Mouse (Mus musculus) stomach, embryonic 16.5 days (tissue): Measurements from ENCODE around the gene Fat3. TPM values are rescaled to one million over a fixed set of nuclear protein-coding genes. Genes with fewer than 3 reads are reported as not detected.

Experiments used
- ATAC-seq: fragments of 200-750 bp; cut with Nextera tagmentation; 2 replicates; pipeline ENCODE4 v1.8.0; 2017; ENCODE audit warnings: moderate number of reproducible peaks, moderate TSS enrichment; ENCODE audit not compliant: insufficient read depth, low FRiP score
- H3K27ac ChIP-seq: fragments of 300-500 bp; sonication (generic); 2 replicates; pipeline ENCODE4 v1.5.1; 2014; ENCODE audit warnings: low read length
- H3K27me3 ChIP-seq: fragments of 300-500 bp; sonication (generic); 2 replicates; pipeline ENCODE4 v1.6.1; 2014; ENCODE audit warnings: low read length, control low read depth, mixed read lengths; ENCODE audit not compliant: control insufficient read depth, insufficient read depth
- H3K36me3 ChIP-seq: fragments of 300-500 bp; sonication (generic); 2 replicates; pipeline ENCODE4 v1.6.1; 2014; ENCODE audit warnings: low read length; ENCODE audit not compliant: control insufficient read depth, insufficient read depth
- H3K4me1 ChIP-seq: fragments of 300-500 bp; sonication (generic); 2 replicates; pipeline ENCODE4 v1.6.1; 2014; ENCODE audit warnings: low read length, control low read depth, mixed read lengths; ENCODE audit not compliant: control insufficient read depth, insufficient read depth
- H3K4me2 ChIP-seq: fragments of 300-500 bp; sonication (generic); 2 replicates; pipeline ENCODE4 v1.6.1; 2014; ENCODE audit warnings: low read depth, low read length, mixed read lengths
- H3K4me3 ChIP-seq: fragments of 300-500 bp; sonication (generic); replicated peaks from 2 replicates; pipeline ENCODE4 v1.5.1; 2014; ENCODE audit warnings: mild to moderate bottlenecking, low read length
- H3K9ac ChIP-seq: fragments of 300-500 bp; sonication (generic); 2 replicates; pipeline ENCODE4 v1.6.1; 2014; ENCODE audit warnings: low read length
- H3K9me3 ChIP-seq: fragments of 300-500 bp; sonication (generic); replicated peaks from 2 replicates; pipeline ENCODE4 v1.6.1; 2016; ENCODE audit warnings: low read length, control low read depth; ENCODE audit not compliant: control insufficient read depth
- WGBS: fragments of 180-500 bp; shearing (Covaris S2); extraction: QIAGEN DNeasy Blood & Tissue Kit; methylation state at CpG from one replicate; pipeline ENCODE4 v1.1.7; 2014; 5-methylcytosine and 5-hydroxymethylcytosine counted together
- polyA plus RNA-seq: library from polyadenylated mRNA; unstranded; fragments of >200 nt; fragmentation: Nextera tagmentation; extraction: Ambion mirVana; gene quantifications from 2 replicates; pipeline ENCODE4 v1.2.1, GENCODE M21; 2015

The Fat3 gene
- polyA plus RNA-seq, 1 experiment from 2014 or later, result 1.2 TPM

DNA sequence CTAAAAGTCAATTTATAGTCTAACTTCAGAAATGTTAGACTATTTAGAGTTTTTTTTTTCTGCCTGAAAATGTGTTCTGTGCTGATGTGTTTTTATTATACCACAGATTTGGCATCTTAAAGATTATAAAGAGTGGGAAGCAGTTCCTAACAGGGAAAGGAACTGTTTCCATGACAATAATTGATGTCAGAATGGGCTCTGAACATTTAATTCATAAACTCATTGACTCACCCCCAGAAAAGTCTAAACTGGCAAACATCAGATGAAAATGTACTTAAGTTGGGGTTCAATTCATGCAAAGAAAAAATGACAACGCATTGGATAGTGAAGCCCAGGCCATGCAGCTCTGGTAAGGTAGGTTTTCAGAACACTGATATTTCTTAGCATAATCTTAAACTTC lies 193.3 kb downstream of the Fat3 start:
- no peaks in the 10 kb centered on the region for H3K9me3 ChIP-seq
- H3K27ac ChIP-seq, result no peak overlapping the region
- WGBS, result 93% methylated on average over 1 of the region's 1 CpGs
- no peak overlapping the region for H3K4me2 ChIP-seq
- no peak overlapping the region for H3K4me3 ChIP-seq
- no peaks in the 10 kb centered on the region for H3K4me1 ChIP-seq
- ATAC-seq, result no peak
- H3K9ac ChIP-seq, result no peak overlapping the region
- no peaks in the 10 kb centered on the region for H3K27me3 ChIP-seq
- H3K36me3 ChIP-seq, result no peaks in the 10 kb centered on the region

- Histone ChIP-seq H3K4me3 (no peak overlapping the region), H3K9me3 (no peaks in the 10 kb centered on the region), H3K27ac (no peak overlapping the region), H3K4me2 (no peak overlapping the region), H3K9ac (no peak overlapping the region), H3K36me3 (no peaks in the 10 kb centered on the region), H3K4me1 (no peaks in the 10 kb centered on the region), H3K27me3 (no peaks in the 10 kb centered on the region)
- ATAC-seq, result no peak
Observed at GRCm38 (mm10) chr9:16306222-16306621, 194.9 kb downstream of the Fat3 start.

- H3K36me3 ChIP-seq, result no peaks in the 10 kb centered on the region
- H3K9me3 ChIP-seq, result no peaks in the 10 kb centered on the region
- H3K27me3 ChIP-seq, result no peaks in the 10 kb centered on the region
- WGBS, result 72% methylated on average over 2 of the region's 2 CpGs
- H3K9ac ChIP-seq, result no peak overlapping the region
- no peak overlapping the region for H3K4me3 ChIP-seq
- no peak overlapping the region for H3K4me2 ChIP-seq
- no peak for ATAC-seq
- no peaks in the 10 kb centered on the region for H3K4me1 ChIP-seq
- peak overlapping the region; percentile 17; the same call in 1 of the 2 replicates for H3K27ac ChIP-seq
Observed at GRCm38 (mm10) chr9:16305396-16306086, 195.5 kb downstream of the Fat3 start.

GRCm38 (mm10) chr9:16304949-16305348 lies 196.1 kb downstream of the Fat3 start:
- Histone ChIP-seq H3K36me3 (no peaks in the 10 kb centered on the region), H3K4me3 (no peak overlapping the region), H3K4me1 (no peaks in the 10 kb centered on the region), H3K27ac (no peak overlapping the region), H3K9me3 (no peaks in the 10 kb centered on the region), H3K9ac (no peak overlapping the region), H3K27me3 (no peaks in the 10 kb centered on the region), H3K4me2 (no peak overlapping the region)
- WGBS, result 80% methylated on average over 2 of the region's 2 CpGs
- ATAC-seq, result no peak

GRCm38 (mm10) chr9:16302484-16302883 lies 198.6 kb downstream of the Fat3 start:
- H3K4me3 ChIP-seq, result no peak overlapping the region
- no peak overlapping the region for H3K27ac ChIP-seq
- WGBS, result 47% methylated on average over 3 of the region's 3 CpGs
- no peaks in the 10 kb centered on the region for H3K9me3 ChIP-seq
- ATAC-seq, result no peak
- H3K36me3 ChIP-seq, result no peaks in the 10 kb centered on the region
- H3K9ac ChIP-seq, result no peak overlapping the region
- no peaks in the 10 kb centered on the region for H3K4me1 ChIP-seq
- H3K4me2 ChIP-seq, result no peak overlapping the region
- H3K27me3 ChIP-seq, result no peaks in the 10 kb centered on the region

GRCm38 (mm10) chr9:16297935-16298334 lies 203.2 kb downstream of the Fat3 start:
- H3K4me3 ChIP-seq, result no peak overlapping the region
- H3K27ac ChIP-seq, result no peak overlapping the region
- H3K4me2 ChIP-seq, result no peak overlapping the region
- no peaks in the 10 kb centered on the region for H3K36me3 ChIP-seq
- H3K9me3 ChIP-seq, result no peaks in the 10 kb centered on the region
- WGBS, result 68% methylated on average over 3 of the region's 3 CpGs
- no peaks in the 10 kb centered on the region for H3K4me1 ChIP-seq
- H3K27me3 ChIP-seq, result no peaks in the 10 kb centered on the region
- ATAC-seq, result no peak
- no peak overlapping the region for H3K9ac ChIP-seq

DNA sequence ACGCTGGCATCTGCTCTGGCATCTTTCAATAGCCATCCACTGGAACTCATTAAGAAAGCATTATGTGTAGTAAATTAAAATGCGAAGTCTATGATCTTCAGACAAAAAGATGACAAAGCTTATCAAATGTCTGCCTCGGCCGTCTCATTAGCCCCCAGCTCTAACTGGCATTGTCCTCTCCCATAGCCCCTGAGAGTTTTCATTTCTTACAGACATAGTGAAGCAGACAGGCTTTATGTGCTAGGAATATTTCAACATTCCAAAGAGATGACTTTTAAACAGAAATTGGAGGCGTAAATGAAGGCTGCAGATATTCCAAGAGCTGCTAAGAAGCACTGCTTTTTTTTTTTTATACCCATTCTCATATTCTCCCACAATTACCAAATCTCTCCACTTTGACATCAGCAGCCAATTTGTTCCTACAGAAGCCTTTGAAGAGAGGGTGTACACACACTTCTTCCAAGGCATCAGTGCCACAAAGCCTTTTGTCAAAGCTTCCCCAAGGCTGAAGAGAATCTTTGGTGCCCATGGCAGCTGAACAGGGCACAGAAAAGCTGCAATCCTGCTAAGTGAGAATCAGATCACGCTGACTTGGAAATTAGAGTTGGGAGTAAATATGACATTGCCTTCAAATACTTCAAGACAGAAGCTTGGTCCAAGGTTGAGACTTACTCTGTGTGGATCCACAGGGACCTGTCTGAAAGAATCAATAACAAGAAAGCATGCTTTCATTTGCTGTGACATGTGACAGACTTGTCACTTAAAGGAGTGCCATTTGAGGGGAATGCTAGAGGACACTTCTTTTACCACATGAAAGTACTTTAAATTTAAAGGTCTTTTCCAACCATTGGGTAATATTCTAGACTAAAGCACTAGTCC lies 206.9 kb downstream of the Fat3 start:
- Histone ChIP-seq H3K4me2 (no peak overlapping the region), H3K4me1 (no peaks in the 10 kb centered on the region), H3K9ac (no peak overlapping the region), H3K9me3 (no peaks in the 10 kb centered on the region), H3K27ac (no peak overlapping the region), H3K4me3 (no peak overlapping the region), H3K27me3 (no peaks in the 10 kb centered on the region), H3K36me3 (no peaks in the 10 kb centered on the region)
- ATAC-seq, result no peak
- 79% methylated on average over 6 of the region's 6 CpGs for WGBS

DNA sequence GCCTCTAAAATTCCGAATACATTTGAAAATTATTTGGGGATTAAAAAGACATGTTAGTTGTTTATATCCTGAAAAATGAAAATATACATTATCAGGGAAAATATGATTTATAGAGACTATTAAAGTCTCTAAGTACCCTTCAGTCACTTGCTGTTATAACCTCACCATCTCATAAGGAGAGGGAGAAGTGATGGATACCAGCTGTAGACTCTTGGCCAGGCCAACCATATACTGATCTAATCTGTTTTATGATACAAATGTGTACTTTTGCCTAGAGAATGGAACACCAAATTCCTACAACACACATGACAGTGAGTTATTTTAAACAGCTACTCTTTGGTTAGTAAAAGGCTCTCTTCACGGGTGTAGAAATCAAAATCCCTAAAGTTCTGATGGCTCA lies 208.6 kb downstream of the Fat3 start:
- no peak overlapping the region for H3K4me3 ChIP-seq
- ATAC-seq, result peak; percentile 69; the same call in 1 of the 2 replicates
- no peaks in the 10 kb centered on the region for H3K36me3 ChIP-seq
- 38% methylated on average over 2 of the region's 2 CpGs for WGBS
- no peaks in the 10 kb centered on the region for H3K9me3 ChIP-seq
- H3K4me1 ChIP-seq, result no peaks in the 10 kb centered on the region
- 0 out of 2 replicates have a peak overlapping the region, but pooled peaks have one; percentile 35 for H3K27ac ChIP-seq
- H3K4me2 ChIP-seq, result no peak overlapping the region
- H3K9ac ChIP-seq, result no peak overlapping the region
- H3K27me3 ChIP-seq, result no peaks in the 10 kb centered on the region

DNA sequence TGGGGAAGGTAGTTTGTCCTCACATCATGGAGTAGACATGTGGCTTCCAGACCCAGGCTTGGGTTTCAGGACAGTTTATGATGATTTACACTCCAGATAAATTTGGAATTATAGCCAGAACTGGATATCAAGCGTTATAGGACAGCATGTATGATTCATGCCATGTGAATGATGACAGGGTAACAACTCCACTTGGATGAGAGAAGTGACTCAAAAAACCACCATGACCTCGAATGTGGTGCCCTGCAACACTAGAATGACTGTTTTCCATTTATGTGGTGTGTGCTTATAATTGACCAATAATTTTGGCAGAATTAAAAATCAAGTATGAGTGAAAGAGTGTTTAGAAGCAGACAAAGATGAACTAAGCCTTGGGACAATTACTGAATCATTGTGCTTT lies 210.2 kb downstream of the Fat3 start:
- 84% methylated on average over 2 of the region's 2 CpGs for WGBS
- H3K36me3 ChIP-seq, result no peaks in the 10 kb centered on the region

More for the DNA sequence above, 210.2 kb downstream of the Fat3 start:
- no peak overlapping the region for H3K4me2 ChIP-seq
- H3K4me3 ChIP-seq, result no peak overlapping the region
- no peak overlapping the region for H3K27ac ChIP-seq
- H3K4me1 ChIP-seq, result no peaks in the 10 kb centered on the region
- no peaks in the 10 kb centered on the region for H3K9me3 ChIP-seq
- no peak overlapping the region for H3K9ac ChIP-seq
- H3K27me3 ChIP-seq, result no peaks in the 10 kb centered on the region
- no peak for ATAC-seq
